Mouse (Mus musculus): ENCODE results near the gene Ola1.

The Ola1 gene

DNA sequence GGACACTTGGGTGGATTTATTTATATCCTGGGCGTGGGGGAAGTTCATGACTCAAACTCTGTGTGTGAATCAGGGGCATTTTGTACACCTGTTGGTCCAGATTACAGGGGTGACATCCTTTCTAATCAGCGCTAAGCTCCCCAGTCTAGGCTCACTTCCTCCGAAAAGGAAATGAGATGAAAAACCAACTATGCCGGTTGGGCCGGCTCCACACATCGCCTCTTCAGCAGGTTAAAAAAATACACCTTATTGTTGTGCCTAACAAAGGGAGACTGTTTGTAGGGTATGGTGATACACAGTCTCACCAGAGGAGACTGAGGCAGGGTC, 158.5 kb downstream of the Ola1 start:
- DNase-seq: no peak

DNA sequence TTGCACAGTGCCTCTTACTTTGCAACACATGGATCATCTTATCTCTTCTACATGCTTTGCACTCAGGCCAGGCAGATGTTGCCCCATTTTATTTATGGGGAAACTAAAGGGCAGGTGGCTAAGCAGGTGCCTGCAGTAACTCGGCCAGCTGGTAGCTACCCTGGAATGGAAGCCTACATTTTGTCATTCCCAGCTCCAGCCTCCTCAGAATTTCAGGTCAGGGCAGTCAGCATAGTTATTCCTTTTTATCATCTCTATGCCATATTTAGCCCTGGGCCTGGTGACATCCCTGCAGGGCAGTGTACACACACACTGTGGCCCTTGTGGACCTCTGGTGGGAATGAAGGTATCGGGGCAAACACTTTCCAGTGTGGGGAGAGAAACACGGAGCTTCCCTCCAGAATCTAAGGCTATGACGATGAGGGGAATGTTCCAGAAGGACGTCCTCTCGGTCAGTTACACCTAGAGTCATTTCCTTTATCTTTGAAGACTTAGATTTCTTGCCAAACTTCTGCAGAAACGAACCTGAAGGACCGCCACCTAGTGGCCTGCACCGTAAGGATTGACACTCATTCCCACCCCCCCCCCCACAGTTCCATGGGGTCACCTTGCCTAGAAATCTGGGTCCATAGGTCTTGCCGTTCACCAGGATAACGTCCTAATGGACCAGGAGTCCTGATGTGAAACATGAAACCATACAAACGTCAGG, 159.0 kb downstream of the Ola1 start:
- peak; percentile 83 for DNase-seq

DNA sequence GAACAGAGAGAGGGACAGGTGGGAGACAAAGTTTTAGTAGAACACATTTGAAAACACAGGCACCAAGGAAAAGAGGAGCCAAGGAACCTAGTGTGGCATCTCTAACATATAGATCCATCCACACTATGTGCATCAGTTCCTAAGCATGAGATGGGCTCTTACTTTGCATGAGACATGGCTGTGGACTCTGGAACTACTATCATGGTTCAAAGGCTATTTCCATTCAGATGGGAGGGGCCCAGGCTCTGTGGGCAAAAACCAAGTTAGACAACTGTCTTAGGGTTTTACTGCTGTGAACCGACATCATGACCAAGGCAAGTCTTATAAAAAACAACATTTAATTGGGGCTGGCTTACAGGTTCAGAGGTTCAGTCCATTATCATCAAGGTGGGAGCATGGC, 160.4 kb downstream of the Ola1 start:
- DNase-seq: no peak

DNA sequence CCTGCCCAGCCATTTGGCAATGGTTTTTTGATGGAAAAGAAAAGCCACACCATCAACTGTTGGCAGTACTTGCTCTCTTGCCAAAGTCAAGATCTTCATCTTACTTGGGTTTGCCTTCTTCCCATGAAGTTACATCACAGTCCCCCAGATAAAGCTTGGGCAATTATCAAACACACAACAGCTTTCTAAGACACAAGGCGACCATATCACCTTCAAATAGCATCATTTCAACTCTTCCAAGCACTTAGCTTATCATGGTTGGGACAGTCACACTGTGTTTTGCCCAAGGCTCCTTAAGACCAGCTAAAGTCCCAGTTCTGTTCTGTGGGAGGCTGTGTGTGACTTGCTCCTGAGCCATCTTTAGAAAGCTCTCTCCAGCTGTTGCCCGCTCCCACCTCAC, 161.1 kb downstream of the Ola1 start:
- DNase-seq: no peak

DNA sequence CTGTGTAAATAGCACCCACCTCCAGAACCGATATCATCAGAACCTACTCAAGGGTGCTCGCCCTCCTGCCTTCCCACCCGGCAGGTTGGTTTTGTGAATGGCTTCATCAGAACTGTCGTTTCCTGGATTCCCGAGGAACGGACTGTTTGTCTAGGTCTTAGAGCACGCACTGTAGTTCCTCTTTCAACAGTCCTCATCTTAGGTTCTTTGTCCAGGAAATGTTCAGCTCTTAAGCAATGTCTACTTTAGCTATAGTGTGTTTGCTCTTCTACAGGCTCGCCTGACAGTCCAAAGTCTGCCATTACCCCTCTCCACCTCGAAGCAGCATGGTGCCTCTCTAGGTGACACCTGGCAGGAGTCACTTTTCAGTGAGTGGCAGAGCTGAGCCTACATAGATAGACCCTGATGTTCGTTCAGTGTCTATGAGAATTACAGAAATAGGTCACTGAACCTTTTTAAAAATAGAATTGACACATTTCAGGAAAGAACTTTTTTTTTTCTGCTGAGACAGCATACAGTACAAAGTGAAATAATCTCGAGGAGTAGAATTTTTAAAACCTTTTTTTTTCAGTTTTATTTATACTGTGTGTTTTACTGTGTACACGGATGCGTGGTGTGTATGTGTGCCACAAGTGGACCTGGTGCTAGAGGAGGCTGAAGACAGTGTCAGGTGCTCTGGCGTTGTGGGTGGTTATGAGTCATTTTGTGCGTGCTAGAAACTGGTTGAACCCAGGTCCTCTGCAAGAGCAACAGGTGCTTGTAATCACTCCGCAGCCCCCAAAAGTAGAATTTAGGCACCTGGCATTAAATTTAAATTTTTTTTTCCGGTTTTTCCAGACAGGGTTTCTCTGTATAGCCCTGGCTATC, 162.4 kb downstream of the Ola1 start:
- peak; percentile 31 for DNase-seq

DNA sequence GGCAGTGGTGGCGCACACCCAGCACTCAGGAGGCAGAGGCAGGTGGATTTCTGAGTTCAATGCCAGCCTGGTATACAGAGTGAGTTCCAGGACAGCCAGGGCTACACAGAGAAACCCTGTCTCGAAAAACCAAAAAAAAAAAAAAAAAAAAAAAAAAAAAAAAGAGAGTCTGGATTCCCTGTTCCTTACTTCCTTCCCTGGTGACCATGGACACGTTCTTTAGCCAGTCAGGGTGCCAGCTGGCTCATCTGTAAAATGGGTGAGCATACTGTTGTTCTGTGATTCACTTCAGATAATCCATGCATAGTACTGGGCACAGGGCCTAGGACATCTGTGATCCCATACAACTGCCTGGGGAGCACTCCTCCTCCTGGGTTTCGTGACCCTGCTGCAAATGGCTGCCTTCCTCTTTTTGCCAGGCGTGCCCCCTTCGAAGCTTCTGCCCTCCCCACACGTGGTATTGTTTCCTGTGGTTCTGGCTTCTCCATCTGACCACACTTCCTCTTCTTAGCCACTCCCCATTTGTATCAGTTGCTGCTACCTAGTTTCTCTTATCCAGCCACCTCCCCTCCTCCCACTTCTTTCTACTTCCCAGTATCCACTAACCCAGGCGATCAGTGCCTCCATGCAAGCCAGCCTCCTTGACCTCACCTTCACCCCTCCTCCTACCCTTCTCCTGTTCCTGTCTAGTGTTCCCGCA, 164.8 kb downstream of the Ola1 start:
- DNase-seq: no peak

DNA sequence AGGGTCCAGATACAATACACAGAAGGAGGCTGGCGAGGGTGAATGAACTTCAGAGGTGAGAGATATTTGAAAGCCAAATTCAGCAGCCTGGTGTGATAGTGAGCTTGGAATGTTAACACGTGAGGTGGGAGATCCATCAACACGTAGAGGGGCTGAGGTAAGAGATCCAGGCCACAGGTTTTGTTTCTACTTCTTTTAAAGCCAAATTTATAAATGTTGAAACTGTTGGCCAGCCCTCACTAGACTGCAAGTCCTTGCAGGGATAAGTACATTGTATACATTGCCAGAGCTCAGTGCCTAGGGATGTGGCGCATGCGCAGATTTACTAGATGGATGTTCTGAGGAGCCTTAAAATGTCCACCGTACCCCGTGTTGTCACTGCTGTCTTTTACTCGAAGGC, 168.3 kb downstream of the Ola1 start:
- DNase-seq: no peak

DNA sequence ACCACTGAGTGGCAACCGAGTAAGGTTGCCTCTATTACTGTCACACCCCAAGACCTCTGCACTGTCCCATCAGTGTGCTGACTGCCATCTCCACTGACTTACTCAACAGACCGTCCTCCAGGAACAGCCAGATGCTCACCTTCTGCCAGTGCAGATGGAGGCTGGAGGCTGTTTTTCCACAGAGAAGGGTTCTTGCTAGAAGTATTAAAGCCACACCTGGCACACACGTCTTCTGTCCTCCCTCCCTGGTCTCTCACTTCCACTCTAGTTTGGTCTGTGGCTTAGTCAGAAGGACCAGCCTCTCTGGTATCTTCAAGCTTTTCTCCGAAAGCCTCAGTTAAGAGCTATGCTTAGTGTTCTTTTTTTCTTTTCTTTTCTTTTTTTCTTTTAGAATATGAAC, 168.7 kb downstream of the Ola1 start:
- DNase-seq: no peak

DNA sequence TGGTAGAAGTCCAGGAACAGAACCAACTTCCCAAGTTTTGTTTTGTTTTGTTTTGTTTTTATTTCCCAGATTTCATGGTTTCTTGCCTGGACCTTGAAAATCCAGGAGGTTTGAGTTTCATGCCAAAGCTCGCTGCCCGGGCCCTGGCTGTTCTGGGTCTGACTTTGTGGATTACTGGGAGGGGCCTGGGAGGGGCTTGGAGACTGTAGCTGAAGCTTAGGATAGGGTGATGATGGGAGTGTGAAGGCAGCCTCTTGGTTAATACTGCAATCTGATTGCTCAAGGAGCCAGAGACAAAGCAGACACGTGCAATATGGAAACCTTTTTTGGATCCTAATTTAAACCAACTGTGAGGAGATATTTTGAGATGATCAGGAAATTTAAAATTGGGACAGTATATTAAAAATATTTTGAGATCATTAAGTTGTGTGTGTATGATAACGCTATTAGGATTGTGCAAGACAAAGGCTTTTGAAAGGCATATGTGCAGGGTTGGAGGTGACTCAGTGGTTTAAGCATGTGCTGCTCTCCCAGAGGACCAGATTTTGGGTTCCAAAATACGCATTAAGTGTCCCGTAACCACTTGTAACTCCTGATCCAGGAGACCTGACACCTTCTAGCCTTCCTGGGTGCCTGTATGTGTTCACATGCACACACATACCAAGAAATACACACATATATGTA, 169.6 kb downstream of the Ola1 start:
- DNase-seq: no peak

DNA sequence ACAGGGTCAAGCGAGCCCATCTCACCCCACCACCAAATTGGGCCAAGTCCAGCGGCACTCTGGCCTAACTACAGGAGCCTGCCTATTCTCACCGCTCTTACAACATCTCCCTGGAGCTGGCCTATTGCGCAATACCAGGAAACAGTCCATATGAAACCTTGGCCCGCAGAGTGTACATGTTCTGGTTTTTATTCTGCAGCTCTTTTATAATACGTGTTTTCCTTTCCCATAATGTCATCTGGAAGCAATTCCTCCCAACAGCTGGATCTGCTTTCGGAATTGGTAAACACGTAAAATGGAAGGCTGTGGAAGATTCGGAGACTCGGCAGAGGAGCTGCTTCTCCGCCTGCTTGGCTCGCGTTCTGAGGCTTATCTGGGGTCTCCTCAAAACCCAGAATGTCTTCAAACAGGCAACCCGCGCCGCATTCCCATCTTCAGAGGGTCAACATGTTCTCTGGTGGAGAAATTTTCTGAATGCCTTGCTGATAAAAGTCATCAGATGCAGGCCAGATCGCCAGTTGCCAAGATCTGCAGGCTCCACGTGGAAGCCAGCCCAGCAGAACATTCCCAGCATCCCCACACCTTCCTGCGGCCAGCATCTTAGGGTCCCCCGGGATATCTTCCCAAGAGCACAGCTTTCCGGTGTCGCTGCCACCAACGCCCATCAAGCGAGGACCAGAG, 171.5 kb downstream of the Ola1 start:
- no peak for DNase-seq

DNA sequence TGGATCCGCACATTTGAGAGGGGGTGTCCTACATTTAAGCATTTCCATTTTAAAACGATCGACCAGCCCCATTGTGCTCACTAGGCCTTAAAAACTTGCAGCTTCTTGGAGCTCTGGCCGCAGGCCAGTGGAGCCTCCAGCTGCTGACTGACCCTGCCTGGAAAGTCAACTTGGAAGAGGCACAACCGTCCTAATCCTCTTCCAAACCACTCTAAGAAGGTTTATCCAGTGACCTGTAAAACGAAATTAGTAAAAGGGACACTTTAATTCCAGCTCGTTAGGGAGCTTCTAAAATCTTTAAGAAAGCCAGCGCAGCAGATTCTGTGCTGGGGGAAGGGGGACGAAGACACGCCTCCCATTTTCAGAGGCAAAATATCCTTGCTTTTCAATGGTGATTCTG, 172.1 kb downstream of the Ola1 start:
- no peak for DNase-seq

DNA sequence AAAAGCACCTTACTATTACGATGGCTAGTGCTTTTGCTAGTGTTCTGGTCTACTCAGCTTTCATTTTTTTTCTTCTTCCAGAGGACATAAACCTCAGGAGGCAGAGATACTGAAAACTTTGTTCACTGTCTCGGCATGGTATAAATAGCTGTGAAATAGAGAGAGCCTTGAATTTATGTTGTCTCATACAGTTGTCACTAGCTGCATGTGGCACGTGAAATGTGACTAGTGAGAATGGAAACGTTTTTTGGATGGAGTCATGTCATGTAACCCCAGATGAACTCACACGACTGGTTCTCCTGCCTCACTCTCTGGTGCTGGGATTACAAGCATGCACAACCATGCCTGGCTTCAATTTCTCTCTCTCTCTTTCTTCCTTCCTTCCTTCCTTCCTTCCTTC, 173.2 kb downstream of the Ola1 start:
- no peak for DNase-seq

All from thymus, postnatal 4 days (tissue).